Mouse (Mus musculus) limb, embryonic 13.5 days (tissue): ENCODE data around the gene Prickle2. TPM values are rescaled to one million over a fixed set of nuclear protein-coding genes. Genes with fewer than 3 reads are reported as not detected.

Source experiments
- ATAC-seq: fragments of 200-750 bp; cut with Nextera tagmentation; 2 replicates; pipeline ENCODE4 v1.8.0; 2017; ENCODE audit warnings: low read depth, moderate number of reproducible peaks, moderate TSS enrichment; ENCODE audit not compliant: low FRiP score
- H3K27ac ChIP-seq: fragments of 300-500 bp; sonication (generic); 2 replicates; pipeline ENCODE4 v1.5.1; 2015; ENCODE audit warnings: inconsistent platforms, mild to moderate bottlenecking, moderate library complexity
- H3K27me3 ChIP-seq: fragments of 300-500 bp; sonication (generic); 2 replicates; pipeline ENCODE4 v1.6.1; 2015; ENCODE audit warnings: mild to moderate bottlenecking, inconsistent platforms
- H3K36me3 ChIP-seq: fragments of 300-500 bp; sonication (generic); 2 replicates; pipeline ENCODE4 v1.6.1; 2015; ENCODE audit warnings: inconsistent platforms, mild to moderate bottlenecking, moderate library complexity
- H3K4me1 ChIP-seq: fragments of 300-500 bp; sonication (generic); 2 replicates; pipeline ENCODE4 v1.6.1; 2015; ENCODE audit warnings: inconsistent platforms
- H3K4me2 ChIP-seq: fragments of 300-500 bp; sonication (generic); replicated peaks from 2 replicates; pipeline ENCODE4 v1.6.1; 2015; ENCODE audit warnings: inconsistent platforms, mild to moderate bottlenecking, moderate library complexity
- H3K4me3 ChIP-seq: fragments of 300-500 bp; sonication (generic); 2 replicates; pipeline ENCODE4 v1.5.1; 2015; ENCODE audit warnings: moderate library complexity, mild to moderate bottlenecking, inconsistent platforms
- H3K9ac ChIP-seq: fragments of 300-500 bp; sonication (generic); 2 replicates; pipeline ENCODE4 v1.6.1; 2015; ENCODE audit warnings: mild to moderate bottlenecking, inconsistent platforms
- H3K9me3 ChIP-seq: fragments of 300-500 bp; sonication (generic); 2 replicates; pipeline ENCODE4 v1.6.1; 2016; ENCODE audit warnings: inconsistent platforms
- WGBS: fragments of 180-500 bp; shearing (Covaris S2); methylation state at CpG from one replicate; pipeline ENCODE4 v1.1.7; 2015; 5-methylcytosine and 5-hydroxymethylcytosine counted together
- polyA plus RNA-seq: library from polyadenylated mRNA; unstranded; fragments of >200 nt; fragmentation: Nextera tagmentation; extraction: Ambion mirVana; gene quantifications from 2 replicates; pipeline ENCODE4 v1.2.1, GENCODE M21; 2015

Prickle2 gene
- polyA plus RNA-seq, 1 experiment from 2014 or later: 6.1 TPM

GRCm38 (mm10) chr6:92624306-92624705, 81.6 kb downstream of the Prickle2 start:
- Histone ChIP-seq H3K36me3 (peaks cover 1% of the 10 kb centered on the region; the same call in 1 of the 2 replicates), H3K4me3 (no peak overlapping the region), H3K27me3 (no peaks in the 10 kb centered on the region), H3K9ac (no peak overlapping the region), H3K27ac (no peak overlapping the region), H3K4me1 (peaks cover 16% of the 10 kb centered on the region; the same call in 1 of the 2 replicates), H3K4me2 (no peak overlapping the region), H3K9me3 (peaks cover 3% of the 10 kb centered on the region)
- no peak for ATAC-seq
- WGBS: 64% methylated on average over 6 of the region's 6 CpGs

- peaks cover 7% of the 10 kb centered on the region for H3K9me3 ChIP-seq
- no peak overlapping the region for H3K27ac ChIP-seq
- no peak overlapping the region for H3K4me3 ChIP-seq
Observed at GRCm38 (mm10) chr6:92617183-92617582, 88.8 kb downstream of the Prickle2 start.

GRCm38 (mm10) chr6:92614771-92615170, 91.2 kb downstream of the Prickle2 start:
- WGBS: 89% methylated on average over 3 of the region's 3 CpGs
- H3K27ac ChIP-seq: no peak overlapping the region
- no peak overlapping the region for H3K9ac ChIP-seq
- peaks cover 8% of the 10 kb centered on the region; the same call in 1 of the 2 replicates for H3K4me1 ChIP-seq
- H3K4me3 ChIP-seq: no peak overlapping the region
- no peaks in the 10 kb centered on the region for H3K27me3 ChIP-seq
- H3K36me3 ChIP-seq: peaks cover 6% of the 10 kb centered on the region; the same call in 1 of the 2 replicates
- H3K9me3 ChIP-seq: peaks cover 7% of the 10 kb centered on the region
- no peak overlapping the region for H3K4me2 ChIP-seq
- no peak for ATAC-seq

More at GRCm38 (mm10) chr6:92617183-92617582, 88.8 kb downstream of the Prickle2 start:
- no peaks in the 10 kb centered on the region for H3K27me3 ChIP-seq
- no peak for ATAC-seq
- H3K9ac ChIP-seq: no peak overlapping the region
- 73% methylated on average over 2 of the region's 2 CpGs for WGBS
- H3K4me1 ChIP-seq: peaks cover 6% of the 10 kb centered on the region; the same call in 1 of the 2 replicates
- H3K36me3 ChIP-seq: peaks cover 6% of the 10 kb centered on the region; the same call in 1 of the 2 replicates
- H3K4me2 ChIP-seq: no peak overlapping the region

- Histone ChIP-seq H3K27me3 (no peaks in the 10 kb centered on the region), H3K9me3 (no peaks in the 10 kb centered on the region), H3K36me3 (no peaks in the 10 kb centered on the region), H3K27ac (no peak overlapping the region), H3K9ac (no peak overlapping the region), H3K4me3 (no peak overlapping the region), H3K4me1 (peaks cover 29% of the 10 kb centered on the region), H3K4me2 (no peak overlapping the region)
- no peak for ATAC-seq
- whole genome bisulfite sequencing: 79% methylated on average over 2 of the region's 2 CpGs
Observed at GRCm38 (mm10) chr6:92612151-92612769, 93.7 kb downstream of the Prickle2 start.

GRCm38 (mm10) chr6:92609682-92610235, 96.2 kb downstream of the Prickle2 start:
- H3K36me3 ChIP-seq: no peaks in the 10 kb centered on the region
- no peaks in the 10 kb centered on the region for H3K9me3 ChIP-seq
- no peak overlapping the region for H3K27ac ChIP-seq
- peaks cover 35% of the 10 kb centered on the region for H3K4me1 ChIP-seq
- ATAC-seq: no peak
- no peak overlapping the region for H3K9ac ChIP-seq
- no peak overlapping the region for H3K4me3 ChIP-seq
- H3K4me2 ChIP-seq: no peak overlapping the region
- H3K27me3 ChIP-seq: no peaks in the 10 kb centered on the region
- WGBS: 36% methylated on average over 9 of the region's 9 CpGs

DNA sequence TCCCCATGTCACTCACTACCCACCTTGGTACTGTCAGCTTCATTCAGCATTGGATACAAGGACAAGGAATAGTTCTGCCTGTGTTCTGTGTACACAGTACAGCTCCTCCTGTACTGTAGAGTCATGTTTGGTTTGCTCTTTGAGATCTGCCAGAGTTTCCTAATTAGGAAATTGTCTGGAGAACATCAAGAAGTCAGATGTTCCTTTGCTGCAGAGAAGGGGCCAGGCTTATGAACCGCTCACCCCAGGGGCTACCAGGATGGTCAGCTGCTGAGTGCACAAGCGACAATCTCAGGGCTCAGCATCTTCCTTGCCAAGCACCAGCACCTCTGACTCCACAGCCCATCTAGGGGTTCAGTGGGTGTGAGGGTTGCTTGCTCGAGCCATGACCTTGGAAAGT, 96.9 kb downstream of the Prickle2 start:
- Histone ChIP-seq H3K36me3 (no peaks in the 10 kb centered on the region), H3K4me3 (no peak overlapping the region), H3K9me3 (no peaks in the 10 kb centered on the region), H3K27me3 (no peaks in the 10 kb centered on the region), H3K4me1 (peaks cover 35% of the 10 kb centered on the region), H3K27ac (no peak overlapping the region), H3K4me2 (no peak overlapping the region), H3K9ac (no peak overlapping the region)
- no peak for ATAC-seq
- WGBS: 78% methylated on average over 3 of the region's 3 CpGs

DNA sequence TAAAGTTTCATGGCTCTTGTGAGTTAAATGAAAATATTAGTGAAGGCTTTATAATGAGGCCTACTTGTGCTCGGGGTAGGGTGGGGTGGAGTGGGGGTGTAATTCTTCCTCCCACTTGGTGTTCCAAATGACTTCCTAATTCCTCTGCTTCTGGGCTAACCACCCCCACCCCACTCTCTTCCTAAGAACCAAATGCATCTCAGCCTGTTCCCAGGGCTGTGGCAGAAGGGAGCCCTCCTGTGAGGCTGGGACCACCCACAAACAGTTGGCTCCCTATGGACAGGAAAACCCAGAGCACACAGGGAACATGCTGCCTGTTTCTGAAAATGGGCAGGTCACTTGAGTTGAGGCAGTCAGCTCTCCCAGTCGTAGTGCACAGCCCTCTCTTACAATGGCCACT, 100.8 kb downstream of the Prickle2 start:
- H3K9me3 ChIP-seq: no peaks in the 10 kb centered on the region
- 9% methylated on average over 2 of the region's 2 CpGs for WGBS
- no peak overlapping the region for H3K4me3 ChIP-seq
- H3K9ac ChIP-seq: no peak overlapping the region
- no peak overlapping the region; the same call in 1 of the 2 replicates for H3K27ac ChIP-seq
- no peaks in the 10 kb centered on the region for H3K27me3 ChIP-seq
- no peaks in the 10 kb centered on the region for H3K36me3 ChIP-seq
- ATAC-seq: no peak
- H3K4me1 ChIP-seq: peaks cover 35% of the 10 kb centered on the region
- no peak overlapping the region for H3K4me2 ChIP-seq

DNA sequence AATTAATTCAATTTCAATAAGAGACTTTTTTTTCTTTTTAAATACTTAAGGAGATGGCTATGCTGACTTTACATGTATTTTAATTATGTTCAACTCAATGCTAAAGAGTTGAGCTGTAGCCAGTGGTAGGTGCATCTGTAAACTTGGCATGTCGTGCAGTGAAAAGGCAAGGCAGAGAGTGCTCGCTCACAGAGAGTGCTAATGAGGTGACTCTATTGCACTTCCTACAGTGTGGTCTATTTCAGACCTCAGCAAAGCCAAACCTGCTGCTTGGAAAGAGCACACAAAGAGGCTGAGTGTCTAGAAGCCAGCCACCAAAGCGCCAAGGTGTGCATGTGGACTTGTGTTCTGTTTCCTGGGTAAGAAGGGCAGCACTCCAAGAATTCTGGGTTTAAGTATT, 109.6 kb downstream of the Prickle2 start:
- Histone ChIP-seq H3K4me1 (no peaks in the 10 kb centered on the region), H3K4me3 (no peak overlapping the region), H3K9ac (no peak overlapping the region), H3K27me3 (no peaks in the 10 kb centered on the region), H3K4me2 (no peak overlapping the region), H3K9me3 (no peaks in the 10 kb centered on the region), H3K27ac (no peak overlapping the region), H3K36me3 (no peaks in the 10 kb centered on the region)
- ATAC-seq: no peak
- WGBS: 70% methylated on average over 3 of the region's 3 CpGs

DNA sequence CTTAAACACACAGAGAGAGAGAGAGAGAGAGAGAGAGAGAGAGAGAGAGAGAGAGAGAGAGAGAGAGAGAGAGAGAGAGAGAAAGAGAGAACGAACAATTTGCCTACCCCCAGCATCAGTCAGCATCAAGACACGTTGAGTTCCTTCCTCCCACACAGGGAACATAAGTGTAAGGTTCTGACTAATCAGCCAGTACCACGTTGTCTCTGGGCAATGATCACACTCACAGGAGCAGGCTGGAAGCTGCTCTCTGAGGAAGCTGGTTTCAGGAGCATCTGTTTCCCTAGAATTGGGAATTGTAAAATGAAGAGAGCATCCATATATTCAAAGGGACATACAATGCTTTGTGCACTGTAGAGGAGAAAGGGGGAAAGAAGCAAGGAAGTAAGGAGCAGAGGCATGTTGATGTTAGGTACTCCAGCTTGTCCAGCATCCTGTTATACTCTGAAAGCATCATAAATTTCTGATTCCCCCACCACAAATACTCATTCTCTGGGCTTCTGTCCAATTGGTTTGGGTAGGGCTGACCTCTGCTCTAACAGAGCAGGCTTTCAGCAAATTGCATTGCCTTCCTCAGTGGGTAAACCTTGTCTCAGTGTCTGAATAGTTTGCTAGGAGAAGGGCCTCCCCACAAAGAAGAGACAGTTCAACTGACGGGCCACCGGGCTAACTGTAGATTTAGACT, 116.4 kb downstream of the Prickle2 start:
- ATAC-seq: no peak
- Histone ChIP-seq H3K27me3 (no peaks in the 10 kb centered on the region), H3K4me2 (no peak overlapping the region), H3K36me3 (no peaks in the 10 kb centered on the region), H3K4me3 (no peak overlapping the region), H3K9ac (no peak overlapping the region), H3K27ac (no peak overlapping the region), H3K9me3 (no peaks in the 10 kb centered on the region), H3K4me1 (no peaks in the 10 kb centered on the region)
- 77% methylated on average over 5 of the region's 5 CpGs for whole genome bisulfite sequencing

DNA sequence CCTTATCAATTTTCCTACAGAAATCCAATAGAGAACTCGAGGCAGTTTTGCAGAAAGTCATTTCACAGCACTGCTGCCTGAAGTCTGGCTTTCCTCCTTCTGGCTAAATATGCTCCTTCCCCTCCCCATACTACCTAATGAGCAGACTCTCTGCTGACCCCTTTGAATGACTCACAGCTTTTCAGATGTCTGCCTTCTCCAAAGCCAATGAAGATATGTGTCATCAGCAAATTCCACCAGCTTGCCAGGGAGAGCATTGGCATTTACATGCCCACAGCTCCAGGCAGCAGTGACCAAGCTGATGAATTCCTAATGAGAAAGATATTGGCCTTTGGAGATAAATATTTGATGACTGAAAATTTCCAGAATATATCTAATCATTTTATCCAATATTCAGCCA, 121.9 kb downstream of the Prickle2 start:
- 55% methylated on average over 1 of the region's 1 CpGs for WGBS
- H3K9ac ChIP-seq: no peak overlapping the region
- H3K4me2 ChIP-seq: no peak overlapping the region
- no peak for ATAC-seq
- H3K4me1 ChIP-seq: no peaks in the 10 kb centered on the region
- H3K36me3 ChIP-seq: no peaks in the 10 kb centered on the region
- no peak overlapping the region for H3K4me3 ChIP-seq
- H3K27me3 ChIP-seq: no peaks in the 10 kb centered on the region
- H3K9me3 ChIP-seq: no peaks in the 10 kb centered on the region
- H3K27ac ChIP-seq: no peak overlapping the region

- Histone ChIP-seq H3K27me3 (no peaks in the 10 kb centered on the region), H3K27ac (no peak overlapping the region), H3K36me3 (no peaks in the 10 kb centered on the region), H3K9me3 (no peaks in the 10 kb centered on the region), H3K4me3 (no peak overlapping the region), H3K4me2 (no peak overlapping the region), H3K4me1 (no peaks in the 10 kb centered on the region), H3K9ac (no peak overlapping the region)
- WGBS: 60% methylated on average over 4 of the region's 4 CpGs
- no peak for ATAC-seq
Observed at GRCm38 (mm10) chr6:92575227-92575626, 130.7 kb downstream of the Prickle2 start.

- H3K27ac ChIP-seq: no peak overlapping the region
- H3K9ac ChIP-seq: no peak overlapping the region
- no peaks in the 10 kb centered on the region for H3K4me1 ChIP-seq
- no peaks in the 10 kb centered on the region for H3K9me3 ChIP-seq
- no peak overlapping the region for H3K4me3 ChIP-seq
- WGBS: 83% methylated on average over 3 of the region's 3 CpGs
- no peaks in the 10 kb centered on the region for H3K36me3 ChIP-seq
- no peaks in the 10 kb centered on the region for H3K27me3 ChIP-seq
- H3K4me2 ChIP-seq: no peak overlapping the region
- ATAC-seq: no peak
Observed at GRCm38 (mm10) chr6:92572139-92572538, 133.8 kb downstream of the Prickle2 start.
